Mouse (Mus musculus) activated CD4-positive, CD25-positive, alpha-beta regulatory T cell, adult 4 months (primary cell): ENCODE measurements around the gene 3425401B19Rik. TPM values are rescaled to one million over a fixed set of nuclear protein-coding genes. Genes with fewer than 3 reads are reported as not detected.

ENCODE experiments used
- ATAC-seq: one replicate; pipeline ENCODE4 v1.8.0; 2017
- polyA plus RNA-seq, 2 experiments: library from polyadenylated mRNA; unstranded; fragments of 100-300 nt; shearing (Covaris generic); gene quantifications; one replicate each; pipeline ENCODE4 v1.2.1; 2017

3425401B19Rik gene
- polyA plus RNA-seq = not detected

DNA sequence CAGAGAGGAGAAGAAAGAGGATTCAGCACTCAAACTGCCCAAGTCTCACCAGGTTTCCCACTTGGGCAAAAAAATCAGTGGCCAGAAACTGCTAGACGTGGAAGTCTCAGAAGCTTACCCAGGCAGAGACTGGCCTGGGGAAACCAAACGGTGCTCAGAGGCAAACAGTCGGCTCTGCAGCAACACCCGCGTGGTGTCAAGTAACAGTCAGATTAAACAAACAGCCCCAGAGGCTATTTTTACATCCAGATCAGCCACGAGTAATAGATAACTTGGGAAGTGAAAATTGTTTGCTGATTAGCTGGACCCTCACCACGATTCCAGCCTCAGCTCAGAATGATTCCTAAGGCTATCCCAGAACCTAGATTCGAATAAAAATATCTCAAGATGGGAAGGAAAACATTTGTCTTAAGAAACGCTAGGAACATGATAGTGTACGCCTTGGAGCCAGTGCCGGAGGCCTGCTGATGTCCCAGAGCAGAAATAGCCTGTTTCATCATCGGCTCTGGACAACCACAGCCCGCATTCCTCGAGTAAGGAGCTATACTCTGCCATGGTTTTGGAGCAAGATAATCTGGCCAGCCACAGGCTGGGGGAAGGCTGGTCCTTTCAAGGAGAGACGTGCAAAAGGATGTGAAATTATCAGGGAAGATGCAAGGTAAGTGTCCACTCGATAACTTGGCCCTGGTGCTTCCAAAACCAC lies at the start of gene 3425401B19Rik:
TSS of gene 3425401B19Rik (minus strand) at position 170 of the 703 bp plus-strand sequence.
- ATAC-seq = no peak

- ATAC-seq = no peak
Observed at GRCm38 (mm10) chr14:32732961-32733360, 47.9 kb upstream of the 3425401B19Rik start.

GRCm38 (mm10) chr14:32726864-32727263 lies 41.8 kb upstream of the 3425401B19Rik start:
- no peak for ATAC-seq

- ATAC-seq = no peak
Observed at GRCm38 (mm10) chr14:32721461-32721860, 36.4 kb upstream of the 3425401B19Rik start.

DNA sequence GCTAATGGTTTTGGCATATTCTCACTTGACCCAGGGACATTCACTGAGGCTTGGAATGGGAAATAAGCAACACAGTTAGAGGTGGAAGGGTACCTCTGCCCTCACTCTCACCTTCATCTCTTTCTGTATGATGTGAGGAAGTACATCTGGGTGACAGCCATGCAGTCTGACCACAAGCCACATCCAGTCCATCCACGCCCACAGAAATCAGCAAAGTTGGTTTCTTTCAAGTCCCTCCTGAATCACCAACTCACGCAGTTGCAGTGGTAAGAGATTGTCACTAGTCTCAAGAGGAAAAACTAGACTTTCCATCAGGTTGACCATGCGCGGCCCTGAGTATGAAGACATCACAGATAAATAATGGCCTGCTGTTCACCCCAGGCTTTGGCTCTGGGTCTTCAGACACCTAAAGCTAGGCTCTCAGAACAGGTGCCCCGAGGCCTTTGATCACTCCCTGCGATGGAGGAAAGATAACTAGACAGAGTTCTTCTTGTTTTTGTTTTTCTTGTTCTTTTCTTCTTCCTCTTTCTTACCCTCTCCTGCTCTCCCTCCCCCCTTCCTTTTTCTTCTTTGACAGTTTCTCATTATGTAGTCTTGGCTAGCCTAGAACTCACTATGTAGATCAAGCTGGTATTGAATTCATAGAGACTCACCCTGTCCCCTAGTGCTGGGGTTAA lies 31.8 kb upstream of the 3425401B19Rik start:
- peak; percentile 92 for ATAC-seq

DNA sequence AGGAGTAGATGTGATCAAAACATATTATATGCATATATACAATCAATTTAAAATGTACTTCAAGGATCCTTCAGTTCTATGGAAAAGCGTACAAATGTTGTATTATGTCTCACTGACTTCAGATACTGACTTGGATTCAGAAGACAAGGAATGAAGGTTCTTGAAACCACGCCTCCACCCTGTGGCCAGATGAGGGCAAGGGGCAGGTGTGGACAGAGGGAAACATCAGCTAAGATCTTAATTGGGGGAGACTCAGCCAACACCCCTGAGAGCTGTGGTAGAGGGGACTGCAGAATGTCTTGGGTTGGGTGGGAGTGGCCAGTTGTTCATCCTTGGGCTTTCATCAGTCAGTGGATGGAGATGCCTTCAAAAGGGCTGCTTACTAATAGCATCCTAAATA lies 30.4 kb upstream of the 3425401B19Rik start:
- no peak for ATAC-seq

DNA sequence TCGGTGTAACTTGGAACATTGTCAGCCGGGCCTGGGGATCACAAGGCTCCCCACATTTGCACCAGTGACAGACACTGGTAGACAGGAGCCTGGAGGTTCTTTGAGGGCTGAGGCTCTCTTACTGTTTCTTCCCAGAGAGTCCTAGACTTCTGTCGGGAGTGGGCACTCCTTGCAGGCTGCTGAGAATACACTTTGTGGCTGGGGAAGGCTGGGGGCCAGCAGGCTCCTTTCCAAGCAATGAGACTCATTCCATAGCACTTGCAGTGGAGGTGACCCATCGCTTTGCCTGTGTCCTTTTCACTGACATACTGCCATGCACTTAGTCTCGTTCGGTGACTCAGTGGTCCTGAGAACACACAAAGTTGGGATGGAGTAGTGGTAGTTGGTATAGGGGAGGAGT lies 30.0 kb upstream of the 3425401B19Rik start:
- ATAC-seq = no peak

DNA sequence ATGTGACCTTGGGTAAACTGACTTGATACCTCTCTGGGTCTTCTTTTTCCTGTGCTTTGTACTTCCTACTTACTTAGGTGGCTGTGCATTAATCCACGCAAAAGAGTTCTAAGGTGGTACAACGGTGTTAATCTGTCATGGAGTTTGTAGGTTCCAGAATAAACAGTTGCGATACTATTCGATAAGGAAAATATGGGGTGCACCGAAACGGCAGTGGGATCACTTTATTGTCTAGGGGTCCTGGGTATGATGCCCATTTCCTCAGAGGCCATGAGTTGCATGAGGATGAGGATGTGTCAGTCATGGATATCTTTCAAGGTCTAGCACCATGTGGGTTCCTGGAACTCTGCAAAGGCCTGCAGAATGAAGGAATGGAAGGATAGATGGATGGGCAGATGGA lies 24.8 kb upstream of the 3425401B19Rik start:
- ATAC-seq = no peak

DNA sequence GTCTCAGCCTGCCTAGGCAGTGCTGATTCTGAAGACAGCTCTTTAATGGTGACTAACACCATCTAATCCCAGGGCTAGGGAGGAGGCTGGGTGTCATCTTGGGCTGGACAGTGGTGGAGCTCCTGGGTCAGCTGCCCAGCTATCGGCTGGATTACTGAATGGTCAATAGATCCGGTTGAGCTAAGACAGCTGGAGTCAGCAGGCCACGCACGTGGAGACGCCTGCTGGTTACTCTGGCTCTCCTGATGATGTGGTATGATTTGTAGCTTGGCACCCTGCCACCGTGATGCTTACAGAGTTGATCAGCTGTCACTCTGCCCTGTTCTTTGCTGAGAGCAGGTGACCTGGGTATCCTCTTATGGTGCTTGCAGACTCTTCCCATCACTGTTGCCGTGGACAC lies 23.7 kb upstream of the 3425401B19Rik start:
- ATAC-seq = no peak

- ATAC-seq = no peak
Observed at GRCm38 (mm10) chr14:32707938-32708337, 22.8 kb upstream of the 3425401B19Rik start.

GRCm38 (mm10) chr14:32700972-32701371 lies 15.9 kb upstream of the 3425401B19Rik start:
- ATAC-seq = no peak

DNA sequence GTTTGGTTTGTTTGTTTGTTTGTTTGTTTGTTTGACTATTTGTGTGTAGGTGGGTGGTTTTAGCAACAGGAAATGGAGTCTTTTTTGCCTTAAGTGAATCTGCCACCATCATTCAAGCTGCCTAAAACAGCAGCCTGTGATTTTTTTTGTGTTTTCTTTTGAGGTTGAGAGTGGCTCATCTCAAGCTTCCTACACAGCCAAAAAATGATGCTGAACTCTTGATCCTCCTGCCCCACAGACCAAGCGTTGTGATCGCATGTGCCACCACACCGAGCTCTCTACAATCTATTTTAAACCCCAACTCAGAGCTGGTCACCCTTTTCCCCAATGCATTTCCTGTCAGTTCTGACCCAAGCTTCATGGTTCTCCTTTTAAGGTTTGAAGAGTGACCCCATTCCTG lies 13.5 kb upstream of the 3425401B19Rik start:
- ATAC-seq = no peak

DNA sequence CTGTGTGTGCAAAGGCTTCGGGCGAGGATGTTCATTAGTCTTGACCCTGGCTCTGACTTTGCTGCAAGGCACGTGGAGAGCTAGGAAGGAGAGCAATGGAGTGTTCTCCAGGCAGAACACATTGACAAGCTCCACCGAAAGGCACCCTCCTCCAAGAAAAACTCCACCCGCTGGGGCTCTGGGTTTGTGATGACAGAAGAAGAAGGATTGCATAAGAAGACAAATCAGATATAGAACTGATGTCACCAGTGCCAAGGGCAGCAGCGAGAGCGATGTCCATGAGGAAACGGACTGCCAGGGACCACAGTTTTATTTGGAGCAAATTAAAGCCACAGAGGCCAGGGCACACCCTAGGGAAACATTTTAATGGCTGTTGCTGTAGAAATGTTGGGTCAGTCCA lies 12.7 kb upstream of the 3425401B19Rik start:
- no peak for ATAC-seq

DNA sequence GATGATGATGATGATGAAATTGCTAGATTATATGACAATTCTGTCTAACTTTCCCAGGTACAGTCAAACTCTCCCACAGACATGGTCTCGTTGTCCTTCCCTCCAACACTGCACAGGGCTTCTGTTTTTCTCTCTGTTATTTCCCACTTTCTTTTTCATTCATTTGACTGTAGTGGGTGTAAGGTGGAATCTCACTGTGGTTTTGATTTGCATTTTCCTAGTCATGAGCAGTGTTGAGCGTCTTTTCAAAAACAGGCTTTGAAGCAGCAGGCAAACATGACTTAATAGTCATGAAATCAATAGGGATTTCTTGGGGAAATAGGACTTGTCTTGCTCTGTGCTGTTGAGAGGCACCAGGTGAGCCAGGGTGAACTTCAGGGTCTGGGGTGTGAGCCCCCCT lies 11.3 kb upstream of the 3425401B19Rik start:
- no peak for ATAC-seq

DNA sequence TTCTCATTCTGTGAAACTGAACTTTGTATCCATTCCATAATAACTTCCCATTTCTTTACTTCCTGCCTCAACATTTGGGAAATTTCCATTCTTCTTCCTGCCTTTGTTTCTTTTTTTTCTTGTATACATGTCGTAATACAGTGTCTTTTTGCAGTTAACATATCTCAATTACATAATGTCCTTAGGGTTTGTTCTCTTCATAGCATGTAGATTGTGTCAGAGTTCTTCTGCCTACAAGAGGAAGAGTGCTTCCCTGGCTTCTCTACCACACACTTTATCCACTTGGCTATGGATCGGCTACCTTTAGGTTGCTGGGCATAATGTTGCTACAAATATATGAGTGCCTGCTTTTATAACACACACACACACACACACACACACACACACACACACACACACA lies 10.8 kb upstream of the 3425401B19Rik start:
- ATAC-seq = no peak

DNA sequence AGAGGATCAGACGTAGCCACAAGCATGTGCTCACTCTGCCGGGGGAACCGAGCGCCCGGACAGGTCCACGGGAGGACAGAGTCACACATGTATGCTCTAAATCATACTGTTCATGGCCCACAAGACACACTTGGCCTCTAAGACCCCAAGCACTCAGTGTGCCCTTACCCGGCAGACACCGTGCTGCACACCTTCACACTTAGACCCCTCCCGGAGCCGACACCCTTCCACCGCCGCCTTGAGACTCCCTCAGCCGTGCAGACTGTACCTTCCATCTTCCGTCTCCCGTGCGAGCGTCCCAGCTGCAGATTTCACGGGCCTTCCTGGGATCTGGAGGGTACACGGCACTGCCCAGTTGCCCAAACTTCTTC lies 373 bp downstream of the 3425401B19Rik start:
- ATAC-seq = no peak

DNA sequence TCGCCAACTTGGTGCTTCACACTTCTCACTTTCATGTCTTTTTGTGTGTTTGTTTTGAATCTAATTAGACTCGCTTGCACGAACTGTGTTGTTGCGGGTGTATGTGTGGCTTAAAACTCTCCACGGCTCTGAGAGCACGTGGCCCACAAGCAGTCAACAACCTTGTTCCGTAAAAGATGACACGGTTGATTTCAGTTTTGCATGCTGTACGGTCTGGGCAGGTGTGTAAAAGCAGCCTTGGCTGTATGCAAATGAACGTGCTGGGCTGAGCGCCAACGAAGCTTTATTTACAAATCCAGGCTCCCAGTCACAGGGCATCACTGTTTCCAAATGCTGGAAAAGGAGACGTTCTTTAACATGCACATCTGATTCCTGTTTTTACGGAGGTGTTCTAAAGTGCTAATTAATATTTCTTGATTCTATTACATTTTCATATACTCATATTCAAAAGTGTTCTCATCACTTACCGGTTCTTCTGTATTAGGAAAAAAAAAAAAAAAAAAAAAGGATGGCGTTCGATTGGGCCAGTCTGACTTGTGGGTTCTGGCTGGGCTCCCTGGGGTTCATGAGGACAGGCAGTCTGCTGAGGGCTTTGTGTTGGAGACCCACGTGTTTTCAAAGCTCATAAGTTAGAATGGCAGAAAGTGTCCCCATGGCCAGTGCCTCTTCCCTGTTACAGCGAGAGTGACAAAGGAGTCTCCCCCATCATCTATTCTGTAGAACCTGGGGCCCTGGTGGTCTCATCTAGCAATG lies 935 bp downstream of the 3425401B19Rik start:
- no peak for ATAC-seq

GRCm38 (mm10) chr14:32683251-32683838 lies 1.7 kb downstream of the 3425401B19Rik start:
- no peak for ATAC-seq

DNA sequence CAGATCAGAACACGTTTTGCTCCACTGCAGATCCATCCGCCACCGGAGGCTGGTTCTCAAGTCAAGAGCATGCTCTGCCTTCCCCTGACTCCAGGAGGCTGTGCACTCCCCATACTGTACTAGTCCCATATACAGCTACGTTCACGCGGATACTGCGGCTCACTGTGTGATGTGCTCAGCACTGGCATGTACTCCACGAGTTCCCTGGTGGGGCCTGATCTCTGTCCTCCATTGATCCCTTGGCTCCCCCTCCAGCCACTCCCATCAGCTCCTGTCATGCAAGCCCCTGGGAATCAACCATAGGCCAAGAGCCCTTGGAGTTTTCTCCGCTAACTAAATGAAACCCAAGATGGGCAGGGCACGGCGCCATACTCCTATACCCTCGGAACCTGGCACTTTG lies 2.6 kb downstream of the 3425401B19Rik start:
- no peak for ATAC-seq

DNA sequence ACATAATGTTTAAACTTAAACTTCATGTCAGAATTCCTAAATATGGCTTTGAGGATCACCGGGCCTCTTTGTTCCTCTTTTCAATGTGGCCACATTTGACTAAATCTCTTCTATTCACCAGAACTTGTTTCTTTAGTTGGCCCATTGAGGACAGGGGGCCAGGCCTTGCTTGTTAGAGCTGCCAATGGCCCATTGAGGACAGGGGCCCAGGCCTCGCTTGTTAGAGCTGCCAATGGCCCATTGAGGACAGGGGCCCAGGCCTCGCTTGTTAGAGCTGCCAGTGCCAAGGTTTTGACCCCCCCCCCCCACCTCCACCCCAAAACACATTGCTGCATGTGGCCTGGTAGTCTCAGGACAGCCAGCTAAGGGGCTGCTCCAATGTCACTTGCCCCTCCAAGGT lies 3.5 kb downstream of the 3425401B19Rik start:
- no peak for ATAC-seq

GRCm38 (mm10) chr14:32678565-32678964 lies 6.5 kb downstream of the 3425401B19Rik start:
- ATAC-seq = no peak

- no peak for ATAC-seq
Observed at GRCm38 (mm10) chr14:32673178-32673577, 11.9 kb downstream of the 3425401B19Rik start.

GRCm38 (mm10) chr14:32663099-32663498 lies 22.0 kb downstream of the 3425401B19Rik start:
- ATAC-seq = no peak
